Mouse (Mus musculus): ENCODE data around the gene Snrpb. TPM values are rescaled to one million over a fixed set of nuclear protein-coding genes. Genes with fewer than 3 reads are reported as not detected.

Snrpb gene
- 633 and 668 TPM in 2 replicates for polyA plus RNA-seq (2014; fragmentation: Nextera tagmentation; extraction: Ambion mirVana)

- DNase-seq (ENCODE audit: low spot score), result peak; percentile 87
- WGBS, result under 1% methylated on average over 81 of the region's 81 CpGs
- Histone ChIP-seq H3K27ac (ENCODE audit: low read depth, low read length) (peak within 1 kb of the TSS; percentile 87), H3K36me3 (ENCODE audit: control insufficient read depth, insufficient read depth, low read length) (peaks cover 23% of the 10 kb centered on the region), H3K4me3 (ENCODE audit: low read depth, low read length) (peak within 1 kb of the TSS; percentile 99), H3K4me2 (peak within 1 kb of the TSS; percentile 85), H3K9me3 (ENCODE audit: control insufficient read depth, low read length) (no peaks in the 10 kb centered on the region), H3K9ac (ENCODE audit: low read depth, low read length) (peak within 1 kb of the TSS; percentile 100), H3K4me1 (replicated peaks; ENCODE audit: control insufficient read depth, insufficient read depth, low read length) (peaks cover 15% of the 10 kb centered on the region), H3K27me3 (replicated peaks; ENCODE audit: control insufficient read depth, insufficient read depth, low read length) (no peaks in the 10 kb centered on the region)
- ATAC-seq (replicated peaks; ENCODE audit: low FRiP score), result peak; percentile 87
These were observed at the start of gene Snrpb for GRCm38 (mm10) chr2:130178706-130179506. Gene Snrpb, minus strand, starts transcription at chr2:130179403.

DNA sequence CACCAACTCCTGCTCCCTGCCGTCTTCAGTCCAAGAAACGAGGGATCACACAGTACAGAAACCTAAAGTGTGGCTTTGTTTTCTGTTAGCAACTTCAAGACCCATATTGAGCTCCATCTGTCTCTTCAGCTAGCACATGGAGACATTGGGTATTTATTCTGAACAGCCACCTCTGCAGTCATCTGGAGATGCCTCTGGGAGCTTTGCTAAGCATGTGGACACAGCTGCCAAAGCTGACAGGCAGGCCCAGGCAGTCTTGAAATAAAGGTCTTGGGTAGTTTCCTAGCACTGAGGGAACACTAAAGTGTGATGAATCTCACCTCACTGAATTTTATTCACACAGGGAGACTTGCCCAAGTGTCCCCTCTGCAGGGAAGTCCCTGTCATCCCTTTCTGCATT is 32.4 kb upstream of the Snrpb start:
- no peak overlapping the region for H3K4me3 ChIP-seq (ENCODE audit: low read depth, low read length)
- DNase-seq (ENCODE audit: low spot score), result no peak
- 83% methylated on average over 2 of the region's 2 CpGs for WGBS

DNA sequence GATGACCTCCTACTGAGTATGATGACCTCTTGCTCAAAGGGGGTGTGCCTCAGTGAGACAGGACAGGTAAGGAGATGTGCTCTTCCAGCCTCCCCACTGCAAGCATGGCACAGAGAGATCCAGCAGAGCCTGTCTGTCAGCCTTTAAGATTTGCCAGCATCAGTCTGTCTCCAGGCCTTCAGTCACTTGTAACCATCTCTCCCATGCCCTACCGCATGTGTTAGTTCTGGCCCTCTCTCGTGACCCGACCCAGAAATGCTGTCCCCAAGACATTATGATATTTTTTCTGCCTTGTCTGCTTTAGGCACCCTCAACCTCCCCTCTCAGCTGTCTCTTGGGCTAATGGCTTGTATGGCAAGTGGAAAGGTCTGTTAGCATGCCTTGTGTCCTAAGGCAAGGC is 30.4 kb upstream of the Snrpb start:
- Histone ChIP-seq H3K4me3 (ENCODE audit: low read depth, low read length) (no peak overlapping the region), H3K4me1 (replicated peaks; ENCODE audit: control insufficient read depth, insufficient read depth, low read length) (no peaks in the 10 kb centered on the region), H3K4me2 (no peak overlapping the region), H3K27ac (ENCODE audit: low read depth, low read length) (no peak overlapping the region), H3K27me3 (replicated peaks; ENCODE audit: control insufficient read depth, insufficient read depth, low read length) (no peaks in the 10 kb centered on the region), H3K9ac (ENCODE audit: low read depth, low read length) (no peak overlapping the region), H3K36me3 (ENCODE audit: control insufficient read depth, insufficient read depth, low read length) (no peaks in the 10 kb centered on the region), H3K9me3 (ENCODE audit: control insufficient read depth, low read length) (no peaks in the 10 kb centered on the region)
- DNase-seq (ENCODE audit: low spot score) (no peak), ATAC-seq (replicated peaks; ENCODE audit: low FRiP score) (no peak)
- WGBS, result 84% methylated on average over 3 of the region's 3 CpGs

More for the DNA sequence above, 32.4 kb upstream of the Snrpb start:
- no peak overlapping the region for H3K4me2 ChIP-seq
- no peak overlapping the region for H3K9ac ChIP-seq (ENCODE audit: low read depth, low read length)
- no peaks in the 10 kb centered on the region for H3K4me1 ChIP-seq (replicated peaks; ENCODE audit: control insufficient read depth, insufficient read depth, low read length)
- H3K36me3 ChIP-seq (ENCODE audit: control insufficient read depth, insufficient read depth, low read length), result no peaks in the 10 kb centered on the region
- no peaks in the 10 kb centered on the region for H3K27me3 ChIP-seq (replicated peaks; ENCODE audit: control insufficient read depth, insufficient read depth, low read length)
- ATAC-seq (replicated peaks; ENCODE audit: low FRiP score), result no peak
- H3K9me3 ChIP-seq (ENCODE audit: control insufficient read depth, low read length), result no peaks in the 10 kb centered on the region
- H3K27ac ChIP-seq (ENCODE audit: low read depth, low read length), result no peak overlapping the region

GRCm38 (mm10) chr2:130207996-130208395 is 28.8 kb upstream of the Snrpb start:
- no peaks in the 10 kb centered on the region for H3K27me3 ChIP-seq (replicated peaks; ENCODE audit: control insufficient read depth, insufficient read depth, low read length)
- no peak overlapping the region for H3K4me3 ChIP-seq (ENCODE audit: low read depth, low read length)
- 70% methylated on average over 3 of the region's 3 CpGs for WGBS
- no peak overlapping the region for H3K9ac ChIP-seq (ENCODE audit: low read depth, low read length)
- H3K27ac ChIP-seq (ENCODE audit: low read depth, low read length), result no peak overlapping the region
- H3K36me3 ChIP-seq (ENCODE audit: control insufficient read depth, insufficient read depth, low read length), result no peaks in the 10 kb centered on the region
- H3K4me2 ChIP-seq, result no peak overlapping the region
- ATAC-seq (replicated peaks; ENCODE audit: low FRiP score) (no peak), DNase-seq (ENCODE audit: low spot score) (no peak)
- no peaks in the 10 kb centered on the region for H3K4me1 ChIP-seq (replicated peaks; ENCODE audit: control insufficient read depth, insufficient read depth, low read length)
- H3K9me3 ChIP-seq (ENCODE audit: control insufficient read depth, low read length), result no peaks in the 10 kb centered on the region

- H3K36me3 ChIP-seq (ENCODE audit: control insufficient read depth, insufficient read depth, low read length), result no peaks in the 10 kb centered on the region
- DNase-seq (ENCODE audit: low spot score) (no peak), ATAC-seq (replicated peaks; ENCODE audit: low FRiP score) (no peak)
- no peak overlapping the region for H3K9ac ChIP-seq (ENCODE audit: low read depth, low read length)
- no peak overlapping the region for H3K4me2 ChIP-seq
- no peaks in the 10 kb centered on the region for H3K9me3 ChIP-seq (ENCODE audit: control insufficient read depth, low read length)
- 50% methylated on average over 2 of the region's 2 CpGs for WGBS
- no peak overlapping the region for H3K27ac ChIP-seq (ENCODE audit: low read depth, low read length)
- H3K4me1 ChIP-seq (replicated peaks; ENCODE audit: control insufficient read depth, insufficient read depth, low read length), result no peaks in the 10 kb centered on the region
- H3K27me3 ChIP-seq (replicated peaks; ENCODE audit: control insufficient read depth, insufficient read depth, low read length), result no peaks in the 10 kb centered on the region
- no peak overlapping the region for H3K4me3 ChIP-seq (ENCODE audit: low read depth, low read length)
These were observed 28.2 kb upstream of the Snrpb start for GRCm38 (mm10) chr2:130207376-130207775.

- Histone ChIP-seq H3K9me3 (ENCODE audit: control insufficient read depth, low read length) (no peaks in the 10 kb centered on the region), H3K4me2 (no peak overlapping the region), H3K27me3 (replicated peaks; ENCODE audit: control insufficient read depth, insufficient read depth, low read length) (no peaks in the 10 kb centered on the region), H3K4me1 (replicated peaks; ENCODE audit: control insufficient read depth, insufficient read depth, low read length) (no peaks in the 10 kb centered on the region), H3K36me3 (ENCODE audit: control insufficient read depth, insufficient read depth, low read length) (no peaks in the 10 kb centered on the region), H3K27ac (ENCODE audit: low read depth, low read length) (no peak overlapping the region), H3K9ac (ENCODE audit: low read depth, low read length) (no peak overlapping the region), H3K4me3 (ENCODE audit: low read depth, low read length) (no peak overlapping the region)
- DNase-seq (ENCODE audit: low spot score) (no peak), ATAC-seq (replicated peaks; ENCODE audit: low FRiP score) (no peak)
- WGBS, result 81% methylated on average over 5 of the region's 5 CpGs
These were observed 21.8 kb upstream of the Snrpb start for GRCm38 (mm10) chr2:130200961-130201360.

DNA sequence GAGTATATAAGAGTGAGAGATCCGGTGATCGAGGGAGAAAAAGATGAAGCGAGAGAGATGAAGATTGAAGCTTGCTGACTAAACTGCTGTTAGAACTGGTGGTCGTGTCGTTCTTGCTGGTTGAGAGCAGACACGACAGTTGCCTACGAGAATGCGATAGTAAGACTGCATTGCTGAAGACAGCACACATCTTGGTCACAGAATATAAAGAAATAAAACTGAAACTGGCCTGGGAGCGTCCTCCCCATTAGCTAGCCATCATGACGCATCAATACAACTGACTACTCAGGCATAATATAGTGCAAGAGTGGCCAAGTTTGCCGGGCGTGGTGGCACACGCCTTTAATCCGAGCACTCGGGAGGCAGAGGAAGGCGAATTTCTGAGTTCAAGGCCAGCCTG is 15.7 kb upstream of the Snrpb start, which contains the start of gene Tmc2:
Gene Tmc2 (plus strand): TSS at position 301 of the 400 bp plus-strand sequence.
- Histone ChIP-seq H3K36me3 (ENCODE audit: control insufficient read depth, insufficient read depth, low read length) (no peaks in the 10 kb centered on the region), H3K9ac (ENCODE audit: low read depth, low read length) (no peak within 1 kb of the TSS), H3K9me3 (ENCODE audit: control insufficient read depth, low read length) (no peaks in the 10 kb centered on the region), H3K27ac (ENCODE audit: low read depth, low read length) (no peak within 1 kb of the TSS), H3K4me3 (ENCODE audit: low read depth, low read length) (no peak within 1 kb of the TSS), H3K27me3 (replicated peaks; ENCODE audit: control insufficient read depth, insufficient read depth, low read length) (no peaks in the 10 kb centered on the region), H3K4me2 (no peak within 1 kb of the TSS), H3K4me1 (replicated peaks; ENCODE audit: control insufficient read depth, insufficient read depth, low read length) (no peaks in the 10 kb centered on the region)
- DNase-seq (ENCODE audit: low spot score), result no peak
- ATAC-seq (replicated peaks; ENCODE audit: low FRiP score), result no peak
- WGBS, result 88% methylated on average over 16 of the region's 16 CpGs

DNA sequence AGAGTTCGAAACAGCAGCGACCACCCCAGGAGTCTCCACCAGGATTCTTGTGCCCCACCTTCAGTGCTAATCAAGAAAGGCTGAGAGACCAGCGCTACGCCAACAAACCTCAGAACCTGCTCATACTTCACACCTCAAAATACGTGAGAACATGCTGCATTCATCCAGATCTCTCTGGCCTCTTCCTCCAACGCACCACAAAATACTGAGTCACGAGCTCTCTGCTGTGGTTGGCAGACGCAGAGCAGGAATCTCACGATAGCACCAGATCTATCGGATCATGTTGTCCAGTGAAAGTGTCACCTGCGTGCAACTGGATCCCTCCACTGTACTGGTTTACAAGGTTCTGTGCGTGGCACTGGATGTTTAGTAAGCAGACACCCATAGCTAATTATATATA is 9.2 kb upstream of the Snrpb start:
- H3K36me3 ChIP-seq (ENCODE audit: control insufficient read depth, insufficient read depth, low read length), result no peaks in the 10 kb centered on the region
- ATAC-seq (replicated peaks; ENCODE audit: low FRiP score), result no peak
- H3K27ac ChIP-seq (ENCODE audit: low read depth, low read length), result no peak overlapping the region
- H3K9ac ChIP-seq (ENCODE audit: low read depth, low read length), result no peak overlapping the region
- no peaks in the 10 kb centered on the region for H3K9me3 ChIP-seq (ENCODE audit: control insufficient read depth, low read length)
- H3K4me1 ChIP-seq (replicated peaks; ENCODE audit: control insufficient read depth, insufficient read depth, low read length), result no peaks in the 10 kb centered on the region
- no peak overlapping the region for H3K4me2 ChIP-seq
- 78% methylated on average over 12 of the region's 12 CpGs for WGBS
- no peak overlapping the region for H3K4me3 ChIP-seq (ENCODE audit: low read depth, low read length)
- H3K27me3 ChIP-seq (replicated peaks; ENCODE audit: control insufficient read depth, insufficient read depth, low read length), result no peaks in the 10 kb centered on the region
- DNase-seq (ENCODE audit: low spot score), result no peak

DNA sequence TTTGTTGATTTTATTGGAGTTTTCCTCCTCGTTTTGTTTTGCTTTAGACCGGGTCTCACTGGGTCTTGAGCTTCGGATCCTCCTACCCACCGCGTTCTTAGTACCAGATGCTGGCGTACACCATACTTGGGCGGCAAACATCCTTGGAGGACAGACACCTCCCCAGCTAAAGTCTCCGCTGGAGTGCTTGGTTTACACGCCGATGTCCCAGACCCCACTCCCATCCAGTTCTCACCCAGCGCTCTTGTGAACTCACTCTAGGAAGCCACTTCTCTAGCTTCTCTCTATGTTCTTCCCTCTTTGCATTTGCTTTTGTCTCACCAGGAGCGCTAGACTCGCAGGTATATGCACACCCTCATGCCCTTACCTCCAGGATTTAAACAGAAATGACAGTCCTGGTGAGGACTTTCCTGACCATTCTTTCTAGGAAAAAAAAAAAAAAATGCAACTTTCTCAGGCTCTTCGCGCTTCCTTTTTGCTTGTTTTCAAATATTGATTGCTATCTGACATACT is 360 bp upstream of the Snrpb start:
- under 1% methylated on average over 15 of the region's 15 CpGs for WGBS
- Histone ChIP-seq H3K4me1 (replicated peaks; ENCODE audit: control insufficient read depth, insufficient read depth, low read length) (peaks cover 15% of the 10 kb centered on the region), H3K27me3 (replicated peaks; ENCODE audit: control insufficient read depth, insufficient read depth, low read length) (no peaks in the 10 kb centered on the region), H3K4me3 (ENCODE audit: low read depth, low read length) (peak overlapping the region; percentile 99), H3K9ac (ENCODE audit: low read depth, low read length) (peak overlapping the region; percentile 69), H3K36me3 (ENCODE audit: control insufficient read depth, insufficient read depth, low read length) (peaks cover 19% of the 10 kb centered on the region), H3K9me3 (ENCODE audit: control insufficient read depth, low read length) (no peaks in the 10 kb centered on the region), H3K27ac (ENCODE audit: low read depth, low read length) (no peak overlapping the region), H3K4me2 (peak overlapping the region; percentile 85)
- DNase-seq (ENCODE audit: low spot score) (no peak), ATAC-seq (replicated peaks; ENCODE audit: low FRiP score) (peak; percentile 74)
